Mouse (Mus musculus) erythroblast, embryonic 14.5 days (primary cell): ENCODE measurements around the gene Lrrc63.

ENCODE experiments used
- GATA1 ChIP-seq: IDR thresholded peaks from 2 replicates; pipeline ENCODE4 v1.6.1; 2012; ENCODE audit warnings: low read length, inconsistent platforms, mixed read lengths
- TAL1 ChIP-seq: IDR thresholded peaks from 3 replicates; pipeline ENCODE4 v1.6.1; 2012; ENCODE audit warnings: low read length, inconsistent platforms, mixed read lengths

DNA sequence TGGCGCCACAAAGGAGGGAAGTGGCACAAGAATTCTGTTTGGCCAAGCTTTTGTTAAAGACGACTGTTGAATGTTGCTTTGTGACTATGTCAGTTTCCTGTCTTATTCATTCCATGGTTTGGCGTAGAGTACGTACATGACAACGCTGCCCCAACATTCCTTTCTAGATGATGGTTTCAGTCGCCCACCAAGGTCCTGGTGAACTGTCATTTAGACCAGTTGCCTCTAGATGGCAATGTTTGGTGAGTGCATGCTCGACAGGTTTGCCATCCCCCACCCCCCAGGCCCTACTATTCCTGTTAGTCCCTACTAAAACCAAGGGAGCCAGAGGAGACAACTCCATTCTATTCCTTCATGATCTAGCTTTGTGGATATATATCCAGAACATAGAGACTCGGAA is 78.2 kb downstream of the Lrrc63 start:
- TF ChIP-seq TAL1 (no peak), GATA1 (no peak)
